Mouse (Mus musculus) forebrain, embryonic 11.5 days (tissue): Measurements from ENCODE around the gene Sin3b. TPM values are rescaled to one million over a fixed set of nuclear protein-coding genes. Genes with fewer than 3 reads are reported as not detected.

Experiments used
- ATAC-seq: fragments of 200-750 bp; cut with Nextera tagmentation; replicated peaks from 2 replicates; pipeline ENCODE4 v1.8.0; 2017; ENCODE audit warnings: moderate TSS enrichment; ENCODE audit not compliant: low FRiP score
- DNase-seq: peaks from one replicate; pipeline ENCODE4 v3.0.0-alpha.2; 2017; ENCODE audit warnings: low spot score
- H3K27ac ChIP-seq: fragments of 300-500 bp; sonication (generic); 2 replicates; pipeline ENCODE4 v1.5.1; 2014; ENCODE audit warnings: low read depth, low read length
- H3K27me3 ChIP-seq: fragments of 300-500 bp; sonication (generic); 2 replicates; pipeline ENCODE4 v1.6.1; 2014; ENCODE audit warnings: mild to moderate bottlenecking, low read length, mixed read lengths; ENCODE audit not compliant: control insufficient read depth, insufficient read depth
- H3K36me3 ChIP-seq: fragments of 300-500 bp; sonication (generic); 2 replicates; pipeline ENCODE4 v1.6.1; 2014; ENCODE audit warnings: mild to moderate bottlenecking, low read length, moderate library complexity, mixed read lengths; ENCODE audit not compliant: control insufficient read depth, insufficient read depth
- H3K4me1 ChIP-seq: fragments of 300-500 bp; sonication (generic); replicated peaks from 2 replicates; pipeline ENCODE4 v1.6.1; 2014; ENCODE audit warnings: low read length, mixed read lengths; ENCODE audit not compliant: control insufficient read depth, insufficient read depth
- H3K4me2 ChIP-seq: fragments of 300-500 bp; sonication (generic); 2 replicates; pipeline ENCODE4 v1.6.1; 2014; ENCODE audit warnings: low read depth, mild to moderate bottlenecking, low read length, moderate library complexity, mixed read lengths; ENCODE audit not compliant: severe bottlenecking
- H3K4me3 ChIP-seq: fragments of 300-500 bp; sonication (generic); 2 replicates; pipeline ENCODE4 v1.5.1; 2014; ENCODE audit warnings: low read depth, low read length
- H3K9ac ChIP-seq: fragments of 300-500 bp; sonication (generic); 2 replicates; pipeline ENCODE4 v1.6.1; 2014; ENCODE audit warnings: low read length
- H3K9me3 ChIP-seq: fragments of 300-500 bp; sonication (generic); 2 replicates; pipeline ENCODE4 v1.6.1; 2016; ENCODE audit warnings: low read length, mixed read lengths; ENCODE audit not compliant: control insufficient read depth
- WGBS: fragments of 180-500 bp; shearing (Covaris S2); extraction: QIAGEN DNeasy Blood & Tissue Kit; methylation state at CpG from one replicate; pipeline ENCODE4 v1.1.7; 2014; 5-methylcytosine and 5-hydroxymethylcytosine counted together
- microRNA-seq: library from miRNA; unstranded; fragments of <30 nt; microRNA quantifications from one replicate; pipeline ENCODE4, GENCODE M21; 2016; ENCODE audit not compliant: insufficient number of aligned reads
- polyA plus RNA-seq: library from polyadenylated mRNA; unstranded; fragments of >200 nt; fragmentation: Nextera tagmentation; extraction: Ambion mirVana; gene quantifications from 2 replicates; pipeline ENCODE4 v1.2.1, GENCODE M21; 2014

Gene Sin3b
- polyA plus RNA-seq, 1 experiment from 2014 or later, result 145 TPM

DNA sequence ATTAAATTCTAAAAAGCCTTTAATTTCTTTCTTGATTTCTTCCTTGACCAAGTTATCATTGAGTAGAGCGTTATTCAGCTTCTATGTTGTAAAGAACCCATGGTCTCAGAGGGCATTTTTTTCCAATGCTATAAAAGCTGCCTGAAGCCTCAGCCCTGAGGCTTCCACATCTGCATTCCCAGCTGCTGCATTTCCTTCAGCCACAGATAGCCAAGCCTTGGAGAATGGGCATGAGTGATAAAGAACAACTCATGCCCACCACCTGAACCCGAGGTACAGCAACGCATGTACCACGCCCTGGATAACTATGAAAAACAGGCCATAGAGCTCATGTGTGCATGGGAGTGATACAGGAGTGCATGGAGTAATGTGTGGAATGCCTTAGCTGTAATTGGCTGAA lies 57.6 kb downstream of the Sin3b start:
- H3K27ac ChIP-seq, result no peak overlapping the region
- no peak overlapping the region for H3K9ac ChIP-seq
- H3K4me2 ChIP-seq, result no peak overlapping the region
- no peak for DNase-seq
- no peak overlapping the region for H3K4me3 ChIP-seq
- ATAC-seq, result no peak
- H3K4me1 ChIP-seq, result no peaks in the 10 kb centered on the region
- H3K36me3 ChIP-seq, result no peaks in the 10 kb centered on the region
- 96% methylated on average over 4 of the region's 4 CpGs for WGBS
- no peaks in the 10 kb centered on the region for H3K9me3 ChIP-seq
- H3K27me3 ChIP-seq, result no peaks in the 10 kb centered on the region

DNA sequence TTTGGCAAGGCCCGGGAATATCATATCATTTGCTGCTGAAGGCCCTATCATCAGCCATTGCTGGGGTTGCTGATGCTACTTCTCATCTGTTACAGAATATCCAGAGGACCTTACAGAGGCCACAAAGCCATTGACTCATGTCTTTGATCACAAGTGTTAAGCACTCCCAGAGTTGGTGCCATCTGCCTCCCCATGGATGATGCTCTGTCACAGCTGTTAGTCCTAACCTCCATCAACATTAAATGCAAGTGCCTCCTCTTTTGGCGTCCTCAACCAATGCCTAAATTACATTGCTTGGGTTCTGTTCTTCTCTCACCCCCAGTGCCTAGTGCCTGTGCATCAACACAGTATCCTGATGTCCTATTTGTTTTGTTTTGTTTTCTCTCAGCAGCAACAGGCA lies 78.5 kb downstream of the Sin3b start:
- Histone ChIP-seq H3K4me2 (no peak overlapping the region), H3K36me3 (no peaks in the 10 kb centered on the region), H3K9me3 (no peaks in the 10 kb centered on the region), H3K27me3 (no peaks in the 10 kb centered on the region), H3K27ac (no peak overlapping the region), H3K9ac (no peak overlapping the region), H3K4me1 (no peaks in the 10 kb centered on the region), H3K4me3 (no peak overlapping the region)
- DNase-seq (no peak), ATAC-seq (no peak)
- 81% methylated on average over 2 of the region's 2 CpGs for WGBS

Small RNAs within 50 kb of the gene (microRNA-seq; reads per million reads assigned to microRNA genes)
- not detected for gene Gm26237

Other genes with a start within 250 kb of the Sin3b start
- 101 and 107 TPM in 2 replicates for gene Cherp, start 248.1 kb upstream of the Sin3b start, polyA plus RNA-seq
- 20.9 and 21.1 TPM in 2 replicates for gene Slc35e1, start 230.7 kb upstream of the Sin3b start, polyA plus RNA-seq
- 18.1 and 19.2 TPM in 2 replicates for gene Med26, start 175.0 kb upstream of the Sin3b start, polyA plus RNA-seq
- gene Smim7, start 152.2 kb upstream of the Sin3b start, polyA plus RNA-seq, result 108 and 117 TPM in 2 replicates
- gene Tmem38a, start 151.2 kb upstream of the Sin3b start, polyA plus RNA-seq, result 8.9 and 9.7 TPM in 2 replicates
- 0.15 and 0.19 TPM in 2 replicates for gene Nwd1, start 76.6 kb upstream of the Sin3b start, polyA plus RNA-seq
- 1.1 and 1.2 TPM in 2 replicates for gene F2rl3, start 38.6 kb downstream of the Sin3b start, polyA plus RNA-seq